Mouse (Mus musculus) liver, adult 2 months (tissue): ENCODE data around the gene Kcnmb3.

Experiments
- CTCF ChIP-seq: fragments of 200-500 bp; IDR thresholded peaks from 2 replicates; pipeline ENCODE4 v1.5.1; 2011; ENCODE audit warnings: low read depth, low read length, control low read depth
- POLR2A ChIP-seq: fragments of 200-500 bp; IDR thresholded peaks from 2 replicates; pipeline ENCODE4 v1.6.1; 2011; ENCODE audit warnings: low read length, control low read depth; ENCODE audit not compliant: insufficient read depth; ENCODE audit errors: extremely low read depth

GRCm38 (mm10) chr3:32500346-32500745 lies 8.3 kb upstream of the Kcnmb3 start:
- TF ChIP-seq CTCF (no peak), POLR2A (no peak)
